Mouse (Mus musculus) limb, embryonic 14.5 days (tissue): ENCODE measurements at regions not wholly inside any gene's neighbourhood (a gene's known extent, or its start where the extent isn't known, plus 50 kb on each side); places are given as distances from the start of the nearest gene placed in this dataset.

Source experiments
- ATAC-seq: fragments of 200-750 bp; cut with Nextera tagmentation; 2 replicates; pipeline ENCODE4 v1.8.0; 2017; ENCODE audit warnings: low read depth, moderate number of reproducible peaks, moderate TSS enrichment; ENCODE audit not compliant: low FRiP score
- DNase-seq: peaks from one replicate; pipeline ENCODE4 v3.0.0-alpha.2; 2015; ENCODE audit warnings: low spot score
- H3K27ac ChIP-seq: fragments of 300-500 bp; sonication (generic); replicated peaks from 2 replicates; pipeline ENCODE4 v1.5.1; 2014; ENCODE audit warnings: low read depth, mild to moderate bottlenecking, low read length, moderate library complexity, mixed read lengths
- H3K27me3 ChIP-seq: fragments of 300-500 bp; sonication (generic); 2 replicates; pipeline ENCODE4 v1.6.1; 2014; ENCODE audit warnings: low read length, mixed read lengths; ENCODE audit not compliant: control insufficient read depth, insufficient read depth
- H3K36me3 ChIP-seq: fragments of 300-500 bp; sonication (generic); 2 replicates; pipeline ENCODE4 v1.6.1; 2014; ENCODE audit warnings: mild to moderate bottlenecking, low read length, moderate library complexity, mixed read lengths; ENCODE audit not compliant: control insufficient read depth, insufficient read depth
- H3K4me1 ChIP-seq: fragments of 300-500 bp; sonication (generic); 2 replicates; pipeline ENCODE4 v1.6.1; 2014; ENCODE audit warnings: antibody characterized with exemption, low read length, mixed read lengths; ENCODE audit not compliant: control insufficient read depth, insufficient read depth
- H3K4me2 ChIP-seq: fragments of 300-500 bp; sonication (generic); replicated peaks from 2 replicates; pipeline ENCODE4 v1.6.1; 2014; ENCODE audit warnings: low read depth, mild to moderate bottlenecking, low read length, moderate library complexity; ENCODE audit not compliant: severe bottlenecking
- H3K4me3 ChIP-seq: fragments of 300-500 bp; sonication (generic); replicated peaks from 2 replicates; pipeline ENCODE4 v1.5.1; 2014; ENCODE audit warnings: low read length
- H3K9ac ChIP-seq: fragments of 300-500 bp; sonication (generic); 2 replicates; pipeline ENCODE4 v1.6.1; 2014; ENCODE audit warnings: mild to moderate bottlenecking, low read depth, low read length, moderate library complexity; ENCODE audit not compliant: severe bottlenecking
- H3K9me3 ChIP-seq: fragments of 300-500 bp; sonication (generic); 2 replicates; pipeline ENCODE4 v1.6.1; 2016; ENCODE audit warnings: low read length; ENCODE audit not compliant: control insufficient read depth
- POLR2A ChIP-seq: fragments of 200-500 bp; IDR thresholded peaks from 2 replicates; pipeline ENCODE4 v1.8.0; 2012; ENCODE audit warnings: inconsistent platforms, mild to moderate bottlenecking, moderate library complexity, borderline replicate concordance; ENCODE audit not compliant: insufficient read depth, insufficient read length; ENCODE audit errors: extremely low read depth
- WGBS: fragments of 180-500 bp; shearing (Covaris S2); extraction: QIAGEN DNeasy Blood & Tissue Kit; methylation state at CpG from one replicate; pipeline ENCODE4 v1.1.7; 2014; 5-methylcytosine and 5-hydroxymethylcytosine counted together

DNA sequence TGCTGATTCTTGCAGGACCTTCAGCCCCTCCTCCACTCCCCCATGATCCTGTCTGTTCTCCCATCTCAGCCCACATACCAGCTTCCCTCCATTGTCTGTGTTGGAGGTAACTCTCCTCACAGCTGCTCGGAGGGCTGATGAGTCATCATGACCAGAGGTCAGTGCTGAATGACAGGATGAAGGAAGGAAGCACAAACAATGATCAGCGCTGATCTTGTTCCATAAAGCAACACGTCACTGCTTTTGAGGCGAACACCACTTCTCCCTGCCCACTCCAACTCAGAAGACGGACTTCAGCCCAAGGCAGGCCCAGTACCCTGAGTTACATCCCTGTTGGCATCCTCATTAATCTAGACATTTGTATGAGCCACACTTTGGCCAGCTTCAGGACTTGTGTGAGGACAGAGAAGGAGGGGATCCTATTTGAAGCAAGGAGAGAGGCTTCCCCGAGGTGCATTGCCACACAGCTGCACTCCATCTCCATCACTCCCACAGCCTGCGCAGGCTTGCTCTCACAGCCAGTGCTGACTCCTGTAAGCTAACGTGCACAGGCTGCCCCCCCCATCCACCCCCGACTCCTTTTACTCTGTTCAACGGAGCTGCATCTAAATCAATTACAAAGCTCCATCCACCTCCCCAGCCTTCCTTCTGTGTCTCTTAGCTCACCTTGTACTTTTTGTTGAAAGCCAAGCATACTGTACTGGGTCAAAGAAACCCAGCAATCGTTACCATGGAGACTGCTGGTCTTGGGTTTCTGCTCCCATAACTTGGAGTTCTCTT is 129.9 kb downstream of the Ets2 start:
- DNase-seq (peak; percentile 47), ATAC-seq (peak; percentile 37)
- H3K27me3 ChIP-seq: no peaks in the 10 kb centered on the region
- H3K9me3 ChIP-seq: no peaks in the 10 kb centered on the region
- H3K27ac ChIP-seq: peak overlapping the region; percentile 63
- WGBS: 46% methylated on average over 11 of the region's 11 CpGs
- no peak for TF ChIP-seq POLR2A
- no peak overlapping the region for H3K4me2 ChIP-seq
- no peaks in the 10 kb centered on the region for H3K36me3 ChIP-seq
- H3K4me1 ChIP-seq: peaks cover 34% of the 10 kb centered on the region
- H3K4me3 ChIP-seq: no peak overlapping the region
- no peak overlapping the region for H3K9ac ChIP-seq

DNA sequence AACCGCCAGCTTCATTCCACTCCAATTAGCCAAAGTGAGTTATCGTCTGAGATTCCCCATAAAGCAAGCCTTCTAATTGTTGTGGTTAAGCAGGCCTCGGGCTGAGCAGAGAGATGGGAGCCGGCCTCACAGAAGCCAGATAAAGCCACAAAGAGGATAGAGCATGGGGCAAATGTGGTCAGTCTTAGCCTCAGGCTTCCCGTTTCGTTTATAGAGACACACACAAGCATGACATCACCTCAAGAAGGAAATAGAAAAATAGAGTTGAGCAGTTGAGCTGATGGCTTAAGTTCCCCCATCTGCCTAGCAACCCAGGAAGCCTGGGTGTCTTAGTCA is 125.5 kb downstream of the Ets2 start:
- Histone ChIP-seq H3K36me3 (no peaks in the 10 kb centered on the region), H3K27me3 (no peaks in the 10 kb centered on the region), H3K4me1 (peaks cover 36% of the 10 kb centered on the region), H3K9me3 (no peaks in the 10 kb centered on the region), H3K9ac (no peak overlapping the region), H3K27ac (no peak overlapping the region), H3K4me3 (no peak overlapping the region), H3K4me2 (no peak overlapping the region)
- no peak for DNase-seq
- TF ChIP-seq POLR2A: no peak
- 60% methylated on average over 6 of the region's 6 CpGs for WGBS
- no peak for ATAC-seq

DNA sequence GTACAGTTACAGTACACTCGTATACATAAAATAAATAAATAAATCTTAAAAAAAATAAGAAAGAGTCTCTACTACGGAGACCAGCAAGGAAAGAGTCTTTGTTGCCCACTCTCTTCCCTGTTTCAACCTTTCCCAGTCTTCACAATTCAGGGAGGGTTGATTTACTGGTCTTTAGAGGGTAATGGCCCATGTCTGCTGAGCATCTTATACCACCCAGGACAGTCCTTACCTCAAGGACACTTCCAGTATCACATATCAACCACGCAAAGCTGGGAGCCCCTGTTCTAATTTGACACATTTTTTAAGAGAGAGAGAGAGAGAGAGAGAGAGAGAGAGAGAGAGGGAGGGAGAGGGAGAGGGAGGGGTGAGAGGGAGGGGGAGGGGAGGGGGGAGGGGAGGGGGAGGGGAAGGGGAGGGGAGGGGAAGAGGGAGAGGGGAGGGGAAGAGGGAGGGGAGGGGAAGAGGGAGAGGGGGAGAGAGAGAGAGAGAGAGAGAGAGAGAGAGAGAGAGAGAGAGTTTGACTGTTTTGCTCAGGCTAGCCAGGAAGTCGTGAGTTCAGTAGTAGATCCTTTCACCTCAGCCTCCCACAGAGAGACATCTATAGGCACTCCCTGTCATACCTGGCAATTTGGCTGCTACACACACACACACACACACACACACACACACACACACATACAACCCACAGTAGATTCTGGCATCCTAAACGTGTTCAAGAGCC is 125.0 kb downstream of the Ets2 start:
- no peak for TF ChIP-seq POLR2A
- WGBS: 61% methylated on average over 5 of the region's 5 CpGs
- no peak overlapping the region for H3K9ac ChIP-seq
- no peak overlapping the region for H3K27ac ChIP-seq
- DNase-seq (no peak), ATAC-seq (no peak)
- H3K4me2 ChIP-seq: no peak overlapping the region
- no peaks in the 10 kb centered on the region for H3K36me3 ChIP-seq
- no peaks in the 10 kb centered on the region for H3K9me3 ChIP-seq
- H3K4me1 ChIP-seq: peaks cover 31% of the 10 kb centered on the region
- no peaks in the 10 kb centered on the region for H3K27me3 ChIP-seq
- H3K4me3 ChIP-seq: no peak overlapping the region

DNA sequence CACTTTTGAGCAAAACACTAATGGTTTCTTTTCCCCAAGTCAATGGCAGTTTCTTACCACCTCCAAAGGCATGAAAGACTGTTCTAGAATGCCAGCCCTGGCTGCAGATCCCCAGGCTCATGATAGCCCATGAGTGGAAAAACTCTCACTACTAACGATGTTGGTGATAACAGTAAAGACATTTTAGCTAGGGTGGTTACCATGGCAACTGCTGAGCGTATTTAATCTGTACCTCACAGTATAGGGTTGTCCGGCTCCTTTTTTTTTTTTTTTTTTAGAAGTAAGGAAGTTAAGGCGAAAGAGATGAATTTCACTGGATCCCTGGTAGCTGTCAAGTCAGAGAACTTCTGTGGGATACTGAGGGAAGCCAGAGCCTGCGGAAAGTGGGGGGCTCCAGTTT is 123.8 kb downstream of the Ets2 start:
- no peak overlapping the region for H3K4me2 ChIP-seq
- H3K36me3 ChIP-seq: no peaks in the 10 kb centered on the region
- DNase-seq (peak; percentile 62), ATAC-seq (peak; percentile 24; the same call in 1 of the 2 replicates)
- WGBS: 37% methylated on average over 5 of the region's 5 CpGs
- TF ChIP-seq POLR2A: no peak
- peaks cover 29% of the 10 kb centered on the region for H3K4me1 ChIP-seq
- H3K27me3 ChIP-seq: no peaks in the 10 kb centered on the region
- H3K4me3 ChIP-seq: no peak overlapping the region
- H3K9ac ChIP-seq: no peak overlapping the region
- H3K27ac ChIP-seq: no peak overlapping the region
- no peaks in the 10 kb centered on the region for H3K9me3 ChIP-seq

DNA sequence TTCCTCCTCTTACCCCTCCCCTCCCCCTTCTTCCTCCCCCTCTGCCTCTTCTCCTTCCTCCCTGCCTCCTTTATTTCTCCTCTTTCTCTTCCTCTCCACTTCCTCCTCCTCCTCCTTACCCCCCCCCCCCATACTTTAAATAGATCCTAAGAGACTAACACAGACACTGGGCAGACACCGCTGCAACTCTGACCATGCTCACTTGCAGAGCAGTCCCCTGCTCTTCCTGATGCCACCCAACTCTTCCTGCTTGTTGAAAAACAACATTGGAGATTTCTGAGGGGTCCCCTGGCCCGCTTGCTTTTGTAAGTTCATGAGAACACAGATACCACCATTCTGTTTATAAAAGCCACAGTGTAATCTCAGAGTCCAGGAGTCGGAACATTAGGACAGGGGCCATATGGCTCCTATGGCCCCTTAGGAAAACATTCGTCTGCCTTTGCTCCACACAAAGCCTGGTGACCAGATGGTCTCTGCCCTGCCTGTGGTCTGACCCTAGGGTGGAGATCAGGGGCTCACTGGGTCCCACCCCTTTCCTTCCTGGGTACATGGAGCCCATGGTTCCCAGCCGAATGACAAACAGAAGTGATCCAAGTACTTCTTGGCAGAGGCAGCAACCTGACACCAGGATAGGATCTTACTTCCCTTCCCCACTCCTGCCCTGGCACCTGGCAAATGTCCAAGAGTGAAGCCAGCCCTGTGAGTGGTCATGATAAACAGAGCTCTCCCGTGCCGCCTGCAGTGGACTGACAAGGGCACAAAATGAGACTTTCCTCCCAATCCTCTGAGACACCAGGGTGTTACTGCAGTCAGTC is 123.1 kb downstream of the Ets2 start:
- Histone ChIP-seq H3K9me3 (no peaks in the 10 kb centered on the region), H3K4me1 (peaks cover 29% of the 10 kb centered on the region), H3K36me3 (no peaks in the 10 kb centered on the region), H3K4me3 (no peak overlapping the region), H3K27me3 (no peaks in the 10 kb centered on the region), H3K27ac (peak overlapping the region; percentile 44; the same call in 1 of the 2 replicates), H3K9ac (no peak overlapping the region), H3K4me2 (no peak overlapping the region)
- DNase-seq: peak; percentile 42
- WGBS: 10% methylated on average over 7 of the region's 7 CpGs
- ATAC-seq: peak; percentile 28; the same call in 1 of the 2 replicates
- no peak for TF ChIP-seq POLR2A
